Mouse (Mus musculus): ENCODE results near the gene Mlh1. TPM values are rescaled to one million over a fixed set of nuclear protein-coding genes. Genes with fewer than 3 reads are reported as not detected.

The Mlh1 gene
- total RNA-seq, 2 experiments from 2014 or later: 21.1 to 26.0 TPM

GRCm38 (mm10) chr9:111286468-111286867, 14.9 kb upstream of the Mlh1 start:
- DNase-seq (ENCODE audit: low spot score in 2 of 2): no peak

GRCm38 (mm10) chr9:111285676-111286075, 14.1 kb upstream of the Mlh1 start:
- no peak for DNase-seq (ENCODE audit: low spot score in 2 of 2)

- DNase-seq (ENCODE audit: low spot score in 2 of 2): no peak
Measured at GRCm38 (mm10) chr9:111285061-111285460, 13.5 kb upstream of the Mlh1 start.

GRCm38 (mm10) chr9:111275156-111275555, 3.6 kb upstream of the Mlh1 start:
- no peak for DNase-seq (ENCODE audit: low spot score in 2 of 2)

- no peak for DNase-seq (ENCODE audit: low spot score in 2 of 2)
Measured at GRCm38 (mm10) chr9:111273958-111274357, 2.4 kb upstream of the Mlh1 start.

GRCm38 (mm10) chr9:111272996-111273785, 1.6 kb upstream of the Mlh1 start:
- no peak for DNase-seq (ENCODE audit: low spot score in 2 of 2)

GRCm38 (mm10) chr9:111272356-111272755, 765 bp upstream of the Mlh1 start:
- DNase-seq (ENCODE audit: low spot score in 2 of 2): no peak

GRCm38 (mm10) chr9:111271056-111271433, 546 bp downstream of the Mlh1 start:
- no peak for DNase-seq (ENCODE audit: low spot score in 2 of 2)

GRCm38 (mm10) chr9:111270606-111271005, 985 bp downstream of the Mlh1 start:
- DNase-seq (ENCODE audit: low spot score in 2 of 2): no peak

GRCm38 (mm10) chr9:111267998-111268397, 3.6 kb downstream of the Mlh1 start:
- DNase-seq (ENCODE audit: low spot score in 2 of 2): no peak

GRCm38 (mm10) chr9:111261356-111261755, 10.2 kb downstream of the Mlh1 start:
- no peak for DNase-seq (ENCODE audit: low spot score in 2 of 2)

GRCm38 (mm10) chr9:111260360-111260985, 11.1 kb downstream of the Mlh1 start:
- peak; percentile 42 to 57 for DNase-seq (ENCODE audit: low spot score in 2 of 2)

GRCm38 (mm10) chr9:111252161-111252869, 19.3 kb downstream of the Mlh1 start:
- no peak for DNase-seq (ENCODE audit: low spot score in 2 of 2)

- peak; percentile 27 to 30 for DNase-seq (ENCODE audit: low spot score in 2 of 2)
Measured at GRCm38 (mm10) chr9:111247682-111248246, 23.8 kb downstream of the Mlh1 start.

GRCm38 (mm10) chr9:111245546-111245945, 26.0 kb downstream of the Mlh1 start:
- no peak for DNase-seq (ENCODE audit: low spot score in 2 of 2)

- DNase-seq (ENCODE audit: low spot score in 2 of 2): no peak
Measured at GRCm38 (mm10) chr9:111243384-111243783, 28.2 kb downstream of the Mlh1 start.

- no peak for DNase-seq (ENCODE audit: low spot score in 2 of 2)
Measured at GRCm38 (mm10) chr9:111239821-111240220, 31.8 kb downstream of the Mlh1 start.

GRCm38 (mm10) chr9:111237726-111238125, 33.9 kb downstream of the Mlh1 start:
- no peak for DNase-seq (ENCODE audit: low spot score in 2 of 2)

GRCm38 (mm10) chr9:111234701-111235100, 36.9 kb downstream of the Mlh1 start:
- DNase-seq (ENCODE audit: low spot score in 2 of 2): no peak

GRCm38 (mm10) chr9:111228446-111228845, 43.1 kb downstream of the Mlh1 start:
- DNase-seq (ENCODE audit: low spot score in 2 of 2): no peak

GRCm38 (mm10) chr9:111223406-111223805, 48.2 kb downstream of the Mlh1 start:
- no peak for DNase-seq (ENCODE audit: low spot score in 2 of 2)

- no peak for DNase-seq (ENCODE audit: low spot score in 2 of 2)
Measured at GRCm38 (mm10) chr9:111221580-111221979, 50.0 kb downstream of the Mlh1 start.

Measured in layer of hippocampus, postnatal 10 days (tissue).